Mouse (Mus musculus) heart, adult 2 months (tissue): Measurements from ENCODE around the gene Tut1. TPM values are rescaled to one million over a fixed set of nuclear protein-coding genes. Genes with fewer than 3 reads are reported as not detected.

Experiments used
- DNase-seq, 2 experiments: peaks; one replicate each; pipeline ENCODE4 v3.0.0; 2021
- H3K27ac ChIP-seq: fragments of 200-600 bp; 2 replicates; pipeline ENCODE4 v1.8.1; 2022
- H3K27me3 ChIP-seq: fragments of 200-500 bp; 2 replicates; pipeline ENCODE4 v1.6.1; 2012; ENCODE audit warnings: mild to moderate bottlenecking, low read length, inconsistent platforms, mixed read lengths; ENCODE audit not compliant: control insufficient read depth, insufficient read depth
- H3K36me3 ChIP-seq: fragments of 200-500 bp; 2 replicates; pipeline ENCODE4 v1.6.1; 2012; ENCODE audit warnings: low read length, inconsistent platforms; ENCODE audit not compliant: control insufficient read depth, insufficient read depth
- H3K4me1 ChIP-seq: fragments of 200-500 bp; 2 replicates; pipeline ENCODE4 v1.6.1; 2011; ENCODE audit warnings: low read length; ENCODE audit not compliant: control insufficient read depth, insufficient read depth
- H3K4me3 ChIP-seq: fragments of 200-600 bp; 2 replicates; pipeline ENCODE4 v1.8.1; 2022
- H3K79me2 ChIP-seq: fragments of 200-500 bp; replicated peaks from 2 replicates; pipeline ENCODE4 v1.6.1; 2012; ENCODE audit warnings: mild to moderate bottlenecking, inconsistent platforms, low read length, moderate library complexity, mixed read lengths; ENCODE audit not compliant: control insufficient read depth, insufficient read depth
- H3K9ac ChIP-seq: fragments of 200-500 bp; 2 replicates; pipeline ENCODE4 v1.6.1; 2012; ENCODE audit warnings: low read depth, mild to moderate bottlenecking, control low read depth, inconsistent platforms, low read length, mixed read lengths
- CTCF ChIP-seq: fragments of 200-600 bp; IDR thresholded peaks from 2 replicates; pipeline ENCODE4 v1.8.1; 2022; ENCODE audit warnings: antibody characterized with exemption, mild to moderate bottlenecking, moderate library complexity
- EP300 ChIP-seq: fragments of 200-500 bp; IDR thresholded peaks from 2 replicates; pipeline ENCODE4 v1.6.1; 2011; ENCODE audit warnings: low read depth, low read length, control low read depth; ENCODE audit not compliant: insufficient read depth
- POLR2A ChIP-seq: fragments of 200-500 bp; IDR thresholded peaks from 2 replicates; pipeline ENCODE4 v1.6.1; 2011; ENCODE audit warnings: mild to moderate bottlenecking, low read depth, low read length, control low read depth; ENCODE audit not compliant: insufficient read depth
- WGBS: fragments of 180-500 bp; shearing (Covaris S2); methylation state at CpG from one replicate; pipeline ENCODE4 v1.1.7; 2018; 5-methylcytosine and 5-hydroxymethylcytosine counted together
- intact Hi-C: fragments of 180-260 bp; cut with DNase I; formaldehyde crosslinking; loops from one replicate; pipeline ENCODE4 v1.15.1; 2025
- polyA plus RNA-seq: library from polyadenylated mRNA; depleted of rRNA; stranded (reverse); fragments of >200 nt; gene quantifications from 2 replicates; pipeline ENCODE4 v1.2.3, GENCODE M21; 2012
- total RNA-seq, 2 experiments: library from RNA; stranded (reverse); gene quantifications; 2 replicates each; pipeline ENCODE4 v1.2.3; 2021

The Tut1 gene
- total and polyA plus RNA-seq, 3 experiments = 7.2 to 9.4 (median 8.5) TPM

DNA sequence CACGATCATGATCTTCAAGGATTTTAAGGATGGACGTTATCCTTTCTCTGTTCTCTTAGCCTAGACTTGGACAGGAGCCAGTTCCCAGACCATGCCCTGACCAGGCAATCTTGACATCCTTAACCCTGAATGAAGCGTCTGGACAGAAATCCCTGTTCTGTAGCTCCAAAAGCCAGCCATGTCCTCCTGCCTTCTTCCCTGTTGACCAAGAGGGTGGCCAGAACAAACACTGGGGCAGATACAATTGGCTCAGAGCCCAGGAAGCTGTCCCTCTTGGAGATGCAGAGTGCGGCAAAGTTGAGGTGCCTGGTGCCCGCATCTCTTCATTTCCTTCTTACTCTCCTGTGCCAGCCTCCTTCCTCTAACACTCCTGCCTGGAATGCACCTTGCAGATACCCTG is 32.2 kb downstream of the Tut1 start:
- H3K79me2 ChIP-seq = no peaks in the 10 kb centered on the region
- 43% methylated on average over 5 of the region's 5 CpGs for WGBS
- intact Hi-C loops = no loop called here
- no peak for DNase-seq
- no peaks in the 10 kb centered on the region; the same call in 1 of the 2 replicates for H3K36me3 ChIP-seq
- TF ChIP-seq CTCF (no peak), POLR2A (no peak), EP300 (no peak)
- no peak overlapping the region for H3K9ac ChIP-seq
- no peaks in the 10 kb centered on the region for H3K27me3 ChIP-seq
- H3K27ac ChIP-seq = no peak overlapping the region
- H3K4me3 ChIP-seq = no peak overlapping the region
- H3K4me1 ChIP-seq = peaks cover 36% of the 10 kb centered on the region

DNA sequence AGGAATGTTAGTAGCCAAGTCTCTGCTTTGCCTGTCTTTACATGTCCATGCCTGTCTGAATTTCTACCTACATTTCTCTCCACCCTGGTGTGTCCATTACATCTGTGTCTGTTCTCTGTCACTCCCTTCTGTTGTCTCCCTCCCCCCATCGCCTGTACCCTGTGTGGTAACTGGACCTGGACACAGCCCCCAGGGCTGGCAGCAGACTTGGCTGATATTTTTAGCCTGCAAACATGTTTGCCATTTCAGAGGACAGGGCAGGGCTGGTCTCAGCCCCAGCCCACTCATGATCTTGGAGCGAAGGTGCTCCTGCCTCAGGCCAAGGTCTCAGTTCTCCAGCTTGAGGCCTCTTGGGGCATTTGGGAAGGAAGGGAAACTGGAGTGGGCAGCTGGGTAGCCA is 34.2 kb downstream of the Tut1 start:
- intact Hi-C loops = no loop called here
- WGBS = 49% methylated on average over 2 of the region's 2 CpGs
- Histone ChIP-seq H3K36me3 (no peaks in the 10 kb centered on the region; the same call in 1 of the 2 replicates), H3K4me3 (no peak overlapping the region; the same call in 1 of the 2 replicates), H3K79me2 (no peaks in the 10 kb centered on the region), H3K27ac (peak overlapping the region; percentile 100), H3K4me1 (peaks cover 30% of the 10 kb centered on the region), H3K27me3 (no peaks in the 10 kb centered on the region), H3K9ac (peak overlapping the region; percentile 6; the same call in 1 of the 2 replicates)
- DNase-seq = peak; percentile 57 to 68
- TF ChIP-seq CTCF (no peak), POLR2A (peak; percentile 51; the same call in 1 of the 2 replicates), EP300 (0 out of 2 replicates have a peak, but pooled peaks have one; percentile 20)

DNA sequence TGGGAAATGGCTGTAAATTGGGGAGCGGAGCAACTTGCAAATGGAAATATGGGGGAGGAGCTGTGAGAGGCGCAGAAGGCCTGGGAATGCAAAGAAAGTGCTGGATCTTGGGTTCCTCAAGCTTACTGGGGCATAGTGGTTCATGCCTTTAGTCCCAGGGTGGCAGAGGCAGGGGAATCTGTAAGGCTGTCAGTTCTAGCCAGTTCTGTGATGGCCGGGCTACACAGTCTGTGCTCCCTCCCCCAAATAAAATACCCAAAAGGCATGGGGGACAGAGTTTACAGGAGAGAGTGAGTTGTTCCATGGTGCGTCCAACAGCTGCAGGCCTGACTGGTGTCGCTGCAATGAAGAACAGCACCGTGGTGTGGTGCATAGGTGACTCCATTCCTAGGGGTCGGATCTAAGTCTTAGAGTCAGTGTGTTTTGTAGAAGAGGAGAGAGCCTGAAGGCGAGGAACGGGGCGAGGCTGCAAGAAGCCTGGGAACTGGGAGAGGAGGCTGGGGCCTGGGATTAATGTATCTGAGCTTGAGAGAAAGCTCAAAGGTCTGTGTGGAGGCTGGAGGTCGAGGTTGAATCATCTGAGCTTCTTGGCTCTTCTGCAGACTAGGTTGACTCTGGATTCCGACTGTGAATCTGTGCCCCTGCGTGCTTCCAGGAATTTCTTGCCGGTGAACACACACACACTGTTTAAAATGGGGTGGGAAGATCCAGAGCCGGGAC is 34.9 kb downstream of the Tut1 start:
- TF ChIP-seq EP300 = 0 out of 2 replicates have a peak, but pooled peaks have one; percentile 6
- no peak for TF ChIP-seq CTCF
- no peak for TF ChIP-seq POLR2A

DNA sequence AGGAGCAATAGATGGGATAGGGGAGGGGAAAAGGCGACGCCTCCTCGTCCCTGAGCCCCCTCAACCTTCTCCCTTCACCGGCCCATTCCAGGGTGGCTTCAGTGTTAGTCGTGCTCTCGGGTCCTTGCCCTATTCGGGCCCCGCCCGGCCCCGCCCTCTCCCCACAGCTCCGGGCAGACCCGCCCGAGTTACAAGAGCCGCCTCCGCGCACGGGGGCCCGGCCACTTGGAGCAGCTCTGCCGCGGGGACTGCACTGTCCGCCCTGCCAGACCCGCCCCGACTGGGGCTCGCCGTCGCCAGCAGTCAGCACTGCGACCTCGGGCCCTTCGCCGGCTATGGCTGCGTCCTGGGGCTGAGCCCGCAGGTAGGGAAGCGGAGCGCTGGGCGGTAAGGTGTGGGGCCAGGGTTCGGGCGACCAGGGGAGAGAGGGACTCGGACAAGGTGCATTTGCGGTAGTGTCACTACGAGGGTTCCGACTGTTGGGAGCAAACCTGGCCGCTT is 35.5 kb downstream of the Tut1 start, which contains the start of gene Ahnak:
Gene Ahnak, plus strand, starts transcription at position 219 of the 501 bp plus-strand sequence.
- H3K27me3 ChIP-seq = no peaks in the 10 kb centered on the region
- H3K4me3 ChIP-seq = peak within 1 kb of the TSS; percentile 91
- no peak for TF ChIP-seq EP300
- no peak for TF ChIP-seq CTCF
- TF ChIP-seq POLR2A = peak; percentile 93
- H3K4me1 ChIP-seq = peaks cover 28% of the 10 kb centered on the region
- peaks cover 3% of the 10 kb centered on the region; the same call in 1 of the 2 replicates for H3K36me3 ChIP-seq
- H3K79me2 ChIP-seq = no peaks in the 10 kb centered on the region
- H3K9ac ChIP-seq = peak within 1 kb of the TSS; percentile 96
- peak within 1 kb of the TSS; percentile 100 for H3K27ac ChIP-seq
- DNase-seq = peak; percentile 92 to 93
- under 1% methylated on average over 42 of the region's 42 CpGs for WGBS
- intact Hi-C loops = no loop called here

More for the DNA sequence above, 34.9 kb downstream of the Tut1 start:
- Histone ChIP-seq H3K79me2 (no peaks in the 10 kb centered on the region), H3K4me3 (peak overlapping the region; percentile 91), H3K4me1 (peaks cover 28% of the 10 kb centered on the region), H3K27ac (peak overlapping the region; percentile 100), H3K36me3 (no peaks in the 10 kb centered on the region; the same call in 1 of the 2 replicates), H3K9ac (peak overlapping the region; percentile 96), H3K27me3 (no peaks in the 10 kb centered on the region)
- 36% methylated on average over 15 of the region's 15 CpGs for WGBS
- intact Hi-C loops = no loop called here
- no peak for DNase-seq

DNA sequence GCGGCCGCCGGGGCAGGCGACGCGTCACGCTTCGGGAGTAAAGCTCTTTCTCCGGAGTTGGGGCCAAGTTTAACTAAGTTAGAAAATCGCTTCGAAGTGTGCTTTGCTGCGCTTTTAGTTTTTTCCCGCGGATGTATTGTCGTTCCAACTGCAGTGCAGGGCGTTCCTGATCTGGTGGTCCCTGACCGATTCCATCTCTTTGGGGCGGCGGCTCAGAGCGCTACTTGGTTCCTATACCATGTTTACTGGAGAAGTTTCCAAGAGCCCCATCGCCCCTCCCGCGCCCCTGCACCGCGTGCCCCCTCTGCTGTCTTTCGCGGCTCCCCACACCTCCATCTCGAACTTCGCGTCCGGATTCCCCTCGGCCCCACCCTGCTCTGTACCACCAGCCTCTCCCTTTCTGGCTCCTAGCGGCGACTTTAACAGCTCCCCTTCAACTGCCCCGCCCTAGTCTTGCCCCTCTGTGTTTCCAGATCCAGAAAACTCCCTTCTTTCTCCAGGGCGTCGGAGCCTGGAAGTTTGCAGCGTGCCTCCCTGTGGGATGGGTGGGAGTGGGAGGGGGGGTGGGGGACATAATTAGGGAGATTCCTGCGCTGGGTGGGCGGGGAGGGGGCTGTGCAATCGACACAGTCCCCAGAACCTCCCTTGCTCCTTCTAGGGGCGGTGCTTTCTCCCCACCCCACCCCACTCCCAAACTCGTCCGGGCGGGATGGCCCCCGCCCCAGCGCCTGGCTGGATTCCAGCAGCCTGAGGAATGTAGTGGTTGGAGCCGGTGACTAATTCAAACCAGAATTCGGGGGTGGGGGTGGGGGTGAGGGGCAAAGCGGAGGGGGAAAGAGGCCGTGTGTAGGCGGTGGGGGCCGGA is 36.2 kb downstream of the Tut1 start:
- Histone ChIP-seq H3K36me3 (peaks cover 5% of the 10 kb centered on the region; the same call in 1 of the 2 replicates), H3K4me1 (peaks cover 27% of the 10 kb centered on the region), H3K9ac (peak overlapping the region; percentile 96), H3K79me2 (no peaks in the 10 kb centered on the region; the same call in 1 of the 2 replicates), H3K27ac (peak overlapping the region; percentile 100), H3K4me3 (peak overlapping the region; percentile 91), H3K27me3 (no peaks in the 10 kb centered on the region)
- peak; percentile 94 for DNase-seq
- WGBS = under 1% methylated on average over 53 of the region's 53 CpGs
- intact Hi-C loops = no loop called here
- peak; percentile 66 for TF ChIP-seq POLR2A
- no peak for TF ChIP-seq EP300
- TF ChIP-seq CTCF = peak; percentile 46
